In the genomic region with DNA sequence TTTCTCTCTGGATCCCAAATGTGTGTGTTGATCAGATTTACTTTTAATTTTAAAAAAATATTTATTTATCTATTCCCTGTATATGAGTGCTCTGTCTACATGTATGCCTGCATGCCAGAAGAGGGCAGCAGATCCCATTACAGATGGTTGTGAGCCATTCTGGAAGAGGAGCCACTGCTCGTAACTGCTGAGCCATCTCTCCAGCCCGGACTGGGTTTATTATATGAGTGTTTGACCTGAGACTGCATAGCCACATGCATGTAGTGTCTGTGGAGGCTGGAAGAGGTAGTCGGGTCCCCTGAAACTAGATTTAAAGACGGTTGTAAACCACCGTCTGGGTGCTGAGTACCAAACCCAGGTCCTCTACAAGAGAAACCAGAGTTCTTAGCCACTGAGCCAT, we compare ENCODE assay signal across 1 mouse cellular context.
A peak's percentile ranks its signal among the peaks of the same experiment; 100 is the strongest.
TF ChIP-seq lines count a peak whose summit lies in the region.

No protein-coding gene starts in this region.

TF ChIP-seq in ES-E14, 5 proteins besides CTCF, POLR2A, EP300 and RAD21:
- 0 out of 2 replicates have a peak, but pooled peaks have one; percentile 55 for TF ChIP-seq ZC3H11A (IDR thresholded peaks at IDR 0.05; ENCODE audit: borderline replicate concordance, low read depth, low read length)
- no peak for TF ChIP-seq CHD2 (IDR thresholded peaks at IDR 0.05; ENCODE audit: low read depth, low read length)
- TF ChIP-seq ZNF384 (IDR thresholded peaks at IDR 0.05; ENCODE audit: low read depth, low read length), result no peak
TF ChIP-seq in ES-E14: peak in this region for 1.
